Mouse (Mus musculus): ENCODE data around the gene Alox15. TPM values are rescaled to one million over a fixed set of nuclear protein-coding genes. Genes with fewer than 3 reads are reported as not detected.

The Alox15 gene
- polyA plus RNA-seq, 1 experiment, result not detected

DNA sequence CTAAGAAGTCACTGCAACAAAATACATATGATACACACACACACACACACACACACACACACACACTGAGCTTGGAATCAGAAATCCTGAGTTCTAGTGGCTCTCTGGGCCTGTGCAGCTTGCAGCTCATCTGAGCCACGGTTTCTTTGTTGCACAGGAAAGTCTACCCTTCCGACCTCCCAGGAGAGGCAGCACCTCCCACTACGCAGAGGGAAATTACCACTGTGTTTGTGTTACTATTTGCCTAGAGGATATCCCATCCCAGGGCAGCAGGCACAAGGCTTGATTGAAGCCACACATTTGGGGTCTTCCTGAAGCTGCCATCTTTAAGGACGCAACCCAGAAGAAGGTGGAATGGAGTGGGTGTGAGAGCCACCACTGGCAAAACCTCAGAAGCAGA is 54.4 kb downstream of the Alox15 start:
- Histone ChIP-seq H3K4me3 (ENCODE audit: insufficient read depth, low read depth, low read length) (no peak overlapping the region), H3K4me1 (ENCODE audit: control insufficient read depth, insufficient read depth, low read length) (peaks cover 9% of the 10 kb centered on the region), H3K27ac (ENCODE audit: insufficient read depth, low read depth, low read length) (peak overlapping the region; percentile 21; the same call in 1 of the 2 replicates)
- WGBS, result 52% methylated on average over 4 of the region's 4 CpGs
- TF ChIP-seq CTCF (IDR thresholded peaks at IDR 0.05; ENCODE audit: insufficient read depth, low read depth, low read length) (no peak), POLR2A (IDR thresholded peaks at IDR 0.05; ENCODE audit: insufficient read depth, low read depth, low read length) (no peak)

Other genes starting within 250 kb of the Alox15 start
- not detected in 2 replicates for gene Mgl2, start 221.7 kb downstream of the Alox15 start, polyA plus RNA-seq (2012; ENCODE audit: insufficient read depth, insufficient read length, low replicate concordance, missing spikeins)
- not detected in 2 replicates for gene Clec10a, start 195.8 kb downstream of the Alox15 start, polyA plus RNA-seq (2012; ENCODE audit: insufficient read depth, insufficient read length, low replicate concordance, missing spikeins)
- not detected in 2 replicates for gene Slc16a11, start 139.3 kb downstream of the Alox15 start, polyA plus RNA-seq (2012; ENCODE audit: insufficient read depth, insufficient read length, low replicate concordance, missing spikeins)
- gene Slc16a13, start 131.0 kb downstream of the Alox15 start, polyA plus RNA-seq (2012; ENCODE audit: insufficient read depth, insufficient read length, low replicate concordance, missing spikeins), result not detected in 2 replicates
- gene Bcl6b, start 122.2 kb downstream of the Alox15 start, polyA plus RNA-seq (2012; ENCODE audit: insufficient read depth, insufficient read length, low replicate concordance, missing spikeins), result not detected in 2 replicates
- gene 0610010K14Rik, start 114.1 kb downstream of the Alox15 start, polyA plus RNA-seq (2012; ENCODE audit: insufficient read depth, insufficient read length, low replicate concordance, missing spikeins), result not detected in 2 replicates
- gene Gm21988, start 112.2 kb downstream of the Alox15 start, polyA plus RNA-seq (2012; ENCODE audit: insufficient read depth, insufficient read length, low replicate concordance, missing spikeins), result not detected in 2 replicates
- gene Rnasek, start 112.2 kb downstream of the Alox15 start, polyA plus RNA-seq (2012; ENCODE audit: insufficient read depth, insufficient read length, low replicate concordance, missing spikeins), result not detected in 2 replicates
- not detected in 2 replicates for gene Alox12, start 96.7 kb downstream of the Alox15 start, polyA plus RNA-seq (2012; ENCODE audit: insufficient read depth, insufficient read length, low replicate concordance, missing spikeins)
- gene Alox12e, start 29.4 kb downstream of the Alox15 start, polyA plus RNA-seq (2012; ENCODE audit: insufficient read depth, insufficient read length, low replicate concordance, missing spikeins), result not detected in 2 replicates
- not detected in 2 replicates for gene Pelp1, start 58.0 kb upstream of the Alox15 start, polyA plus RNA-seq (2012; ENCODE audit: insufficient read depth, insufficient read length, low replicate concordance, missing spikeins)
- gene Arrb2, start 80.6 kb upstream of the Alox15 start, polyA plus RNA-seq (2012; ENCODE audit: insufficient read depth, insufficient read length, low replicate concordance, missing spikeins), result not detected in 2 replicates
- not detected in 2 replicates for gene Med11, start 99.9 kb upstream of the Alox15 start, polyA plus RNA-seq (2012; ENCODE audit: insufficient read depth, insufficient read length, low replicate concordance, missing spikeins)
- not detected in 2 replicates for gene Zmynd15, start 107.4 kb upstream of the Alox15 start, polyA plus RNA-seq (2012; ENCODE audit: insufficient read depth, insufficient read length, low replicate concordance, missing spikeins)
- gene Cxcl16, start 108.0 kb upstream of the Alox15 start, polyA plus RNA-seq (2012; ENCODE audit: insufficient read depth, insufficient read length, low replicate concordance, missing spikeins), result not detected in 2 replicates
- gene Tm4sf5, start 153.2 kb upstream of the Alox15 start, polyA plus RNA-seq (2012; ENCODE audit: insufficient read depth, insufficient read length, low replicate concordance, missing spikeins), result not detected in 2 replicates
- gene Vmo1, start 162.6 kb upstream of the Alox15 start, polyA plus RNA-seq (2012; ENCODE audit: insufficient read depth, insufficient read length, low replicate concordance, missing spikeins), result not detected in 2 replicates
- gene Gltpd2, start 167.2 kb upstream of the Alox15 start, polyA plus RNA-seq (2012; ENCODE audit: insufficient read depth, insufficient read length, low replicate concordance, missing spikeins), result not detected in 2 replicates
- not detected in 2 replicates for gene Psmb6, start 173.3 kb upstream of the Alox15 start, polyA plus RNA-seq (2012; ENCODE audit: insufficient read depth, insufficient read length, low replicate concordance, missing spikeins)
- gene Gm40193, start 180.9 kb upstream of the Alox15 start, polyA plus RNA-seq (2012; ENCODE audit: insufficient read depth, insufficient read length, low replicate concordance, missing spikeins), result not detected in 2 replicates
- not detected in 2 replicates for gene Pld2, start 188.0 kb upstream of the Alox15 start, polyA plus RNA-seq (2012; ENCODE audit: insufficient read depth, insufficient read length, low replicate concordance, missing spikeins)
- 190 TPM in 1 of 2 replicates, not detected in the other for gene Mink1, start 210.8 kb upstream of the Alox15 start, polyA plus RNA-seq (2012; ENCODE audit: insufficient read depth, insufficient read length, low replicate concordance, missing spikeins)